Mouse (Mus musculus) naive thymus-derived CD4-positive, alpha-beta T cell, adult 2 months (primary cell): ENCODE data around the gene Mpv17l2.

Source experiments
- DNase-seq: peaks from one replicate; pipeline ENCODE4 v3.0.0-alpha.2; 2011; ENCODE audit warnings: low read depth

Gene Mpv17l2

DNA sequence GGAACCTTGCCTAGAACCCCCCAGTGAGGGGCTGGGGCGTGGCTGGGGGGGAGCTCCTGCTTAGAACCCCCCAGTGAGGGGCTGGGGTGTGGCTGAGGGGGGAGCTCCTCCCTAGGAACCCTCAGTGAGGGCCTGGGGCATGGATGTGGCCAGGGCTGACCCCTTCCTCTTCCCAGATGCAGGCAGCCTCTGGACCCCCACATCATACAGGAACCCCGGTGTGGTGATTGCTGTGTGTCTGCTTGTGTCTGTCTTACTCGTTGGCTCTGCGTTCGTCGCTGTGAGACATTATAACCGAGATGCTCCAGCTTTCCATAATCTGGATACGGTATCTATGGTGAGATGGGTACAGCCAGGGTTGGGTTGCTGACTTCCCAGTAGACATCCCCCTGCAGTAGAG is 39.1 kb downstream of the Mpv17l2 start:
- DNase-seq, result no peak

DNA sequence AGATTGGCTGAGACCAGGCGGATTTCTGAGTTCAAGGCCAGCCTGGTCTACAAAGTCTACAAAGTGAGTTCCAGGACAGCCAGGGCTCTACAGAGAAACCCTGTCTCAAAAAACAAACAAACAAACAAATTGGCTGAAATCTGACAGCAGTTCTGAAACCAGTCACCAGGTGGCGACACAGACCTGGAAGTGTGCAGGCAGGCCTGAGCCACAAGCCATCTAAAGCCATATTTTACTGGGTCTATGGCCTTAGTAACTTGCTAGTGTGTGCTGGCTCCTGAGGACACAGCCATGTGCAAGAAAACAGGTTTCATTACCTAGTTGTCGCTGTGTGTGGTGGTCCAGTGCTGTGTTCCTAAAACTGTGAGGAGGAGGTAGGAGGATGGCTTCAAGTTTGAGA is 40.0 kb downstream of the Mpv17l2 start:
- peak; percentile 90 for DNase-seq

DNA sequence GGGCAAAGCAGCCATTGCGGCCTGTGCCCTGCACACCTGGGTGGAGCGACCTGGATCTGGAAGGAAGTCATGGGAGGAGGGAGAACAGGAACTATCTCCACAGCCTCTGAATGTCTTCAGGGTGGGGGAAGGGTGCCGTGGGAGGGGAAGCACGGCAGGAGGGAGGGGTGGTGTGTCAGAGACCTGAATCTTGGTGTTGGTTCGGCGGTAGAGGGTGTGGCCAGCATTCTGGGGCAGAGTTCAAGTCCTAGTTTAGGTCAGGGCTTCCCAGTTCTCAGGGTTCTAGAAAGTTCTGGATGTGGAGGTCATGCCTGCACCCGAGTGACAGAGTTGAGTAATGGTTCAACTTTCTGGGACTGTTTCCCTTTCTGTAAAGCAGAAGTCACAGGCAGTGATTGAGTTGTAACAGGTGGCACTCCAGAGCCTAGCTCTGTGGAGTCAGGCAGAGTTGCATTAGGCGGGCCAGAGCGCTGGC is 40.9 kb downstream of the Mpv17l2 start:
- no peak for DNase-seq

DNA sequence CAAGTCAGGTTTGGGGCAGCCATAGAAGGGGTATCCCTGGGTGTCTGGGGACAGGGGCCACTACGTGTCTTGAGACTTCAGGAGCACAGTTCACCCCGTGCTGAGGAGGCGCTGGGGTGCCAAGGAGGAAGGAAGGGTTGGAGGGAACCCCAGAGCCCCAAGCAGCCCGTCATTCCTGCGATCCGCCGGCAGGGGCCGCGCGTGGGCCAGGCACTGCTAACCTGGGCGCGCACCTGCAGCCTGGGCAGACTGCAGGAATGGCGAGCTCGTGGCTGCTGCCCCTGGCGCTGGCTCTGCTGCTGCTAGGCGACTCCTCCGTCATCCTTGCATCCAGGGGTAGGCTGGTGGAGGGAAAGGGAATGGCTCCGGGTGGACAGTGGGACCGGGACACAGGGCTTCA is 42.4 kb downstream of the Mpv17l2 start, which contains the start of gene Gm3336:
Gene Gm3336 (plus strand): TSS at position 247 of the 400 bp plus-strand sequence.
- DNase-seq, result peak; percentile 85

DNA sequence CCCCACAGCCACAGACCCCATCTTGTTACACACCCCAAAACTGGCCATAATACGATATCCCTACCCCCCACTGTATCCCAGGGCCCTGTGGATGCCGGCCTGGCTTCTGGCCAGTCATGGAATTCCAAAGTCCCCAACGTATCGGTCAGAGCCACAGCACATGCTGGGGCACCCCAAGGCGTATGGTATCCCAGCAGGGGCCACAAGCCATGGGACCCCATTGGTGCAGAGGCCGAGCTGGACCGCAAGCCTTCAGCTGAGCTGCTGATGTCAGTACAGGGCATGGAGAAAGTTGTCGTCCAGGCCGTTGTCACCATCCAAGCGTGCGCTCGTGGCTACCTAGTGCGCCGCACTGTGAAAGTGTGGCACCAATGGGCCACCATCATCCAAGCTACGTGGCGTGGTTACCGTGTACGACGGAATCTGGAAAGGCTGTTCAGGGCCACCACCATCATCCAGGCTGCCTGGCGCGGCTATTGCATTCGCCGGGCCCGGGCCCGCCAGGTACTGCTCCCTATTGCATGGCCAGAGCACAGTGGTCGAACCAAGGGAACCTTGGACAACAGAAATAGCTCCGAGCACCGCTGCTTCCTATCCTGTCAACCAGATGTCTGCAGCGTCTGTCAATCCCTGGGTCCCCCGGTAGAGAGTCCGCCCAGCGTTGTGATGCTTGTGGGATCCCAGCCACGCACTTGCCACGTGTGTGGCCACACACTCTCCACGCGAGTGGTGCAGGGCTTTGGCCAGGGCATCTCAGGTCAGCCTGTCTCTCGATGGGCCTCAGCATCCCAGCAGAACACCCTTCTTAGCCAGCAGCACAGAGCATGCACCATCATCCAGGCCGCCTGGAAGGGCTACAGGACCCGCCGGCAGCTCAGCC is 44.0 kb downstream of the Mpv17l2 start:
- DNase-seq, result no peak

DNA sequence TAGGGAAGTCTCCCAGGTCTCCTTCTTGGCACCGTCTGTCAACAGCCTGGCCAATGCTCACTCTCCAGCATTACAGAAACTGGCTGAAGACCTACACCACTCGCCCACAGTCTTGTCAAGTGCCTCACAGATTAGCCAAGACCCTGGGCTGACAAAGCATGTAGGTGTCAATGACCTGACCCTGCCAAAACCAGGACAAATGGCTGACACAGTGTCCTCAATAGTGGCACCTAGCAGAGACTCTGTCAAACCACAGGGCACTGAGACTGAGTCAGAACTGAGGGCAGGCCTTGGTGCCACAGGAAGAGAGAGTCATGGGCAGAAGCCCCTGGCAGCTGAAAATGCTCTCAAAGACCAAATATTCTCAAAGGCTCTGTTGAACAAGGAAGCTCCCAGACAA is 45.7 kb downstream of the Mpv17l2 start:
- DNase-seq, result no peak

DNA sequence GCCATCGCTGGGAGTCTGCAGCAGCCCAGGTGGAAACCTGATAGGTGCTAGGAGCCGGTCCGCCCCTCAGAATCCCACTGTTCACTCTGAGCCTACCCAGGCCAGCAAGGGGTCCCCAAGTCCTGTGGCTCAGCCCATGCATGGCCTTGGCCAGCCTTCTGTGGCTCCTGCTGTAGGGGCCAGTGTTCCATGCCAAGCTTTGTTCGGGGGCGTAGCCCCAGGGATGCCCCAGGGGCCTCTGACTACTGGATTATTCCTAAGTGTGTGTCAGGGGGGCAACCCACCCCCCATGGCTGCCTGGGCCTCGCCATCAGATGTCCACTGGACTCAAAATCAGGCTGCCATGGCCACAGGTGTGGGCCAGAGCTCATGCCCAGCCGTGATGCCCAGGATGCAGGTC is 46.8 kb downstream of the Mpv17l2 start:
- DNase-seq, result no peak

DNA sequence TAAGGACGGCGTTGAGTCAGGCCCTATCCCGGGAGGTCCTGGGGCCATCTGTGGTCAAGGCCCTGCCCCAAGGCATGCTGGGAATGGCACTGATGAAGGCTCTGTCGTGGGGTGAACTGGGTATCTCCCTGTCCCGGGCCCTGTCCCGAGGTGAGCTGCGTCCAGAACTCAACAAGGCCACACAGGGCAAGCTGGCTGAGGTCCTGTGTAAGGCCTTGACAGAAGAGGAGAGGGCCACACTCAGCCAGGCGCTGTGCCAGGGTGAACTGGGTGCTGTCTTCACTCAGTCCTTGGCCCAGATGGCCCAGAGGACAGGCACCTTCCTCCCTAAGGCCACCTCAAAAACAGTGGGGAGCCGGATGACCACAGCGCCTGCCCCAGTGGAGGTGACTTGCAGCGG is 49.7 kb downstream of the Mpv17l2 start:
- DNase-seq, result no peak

DNA sequence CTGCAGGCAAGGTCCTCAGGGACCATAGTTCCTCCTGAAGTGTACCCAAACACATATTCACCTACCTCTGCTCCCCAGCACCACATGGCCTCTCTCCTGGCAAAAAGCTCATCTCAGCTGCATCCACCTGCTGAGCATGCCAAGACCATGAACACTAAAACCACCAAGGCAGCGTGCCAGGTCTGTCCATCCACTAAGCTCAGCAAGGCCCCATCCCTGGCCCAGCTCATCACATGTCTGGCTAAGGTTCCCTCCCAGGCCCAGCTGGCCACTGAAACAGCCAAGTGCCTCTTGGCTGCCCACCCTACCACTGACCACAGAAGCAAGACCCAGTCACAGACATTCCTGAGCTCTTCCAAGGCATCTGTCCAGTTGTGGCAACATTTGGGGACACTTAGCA is 50.5 kb downstream of the Mpv17l2 start:
- no peak for DNase-seq

DNA sequence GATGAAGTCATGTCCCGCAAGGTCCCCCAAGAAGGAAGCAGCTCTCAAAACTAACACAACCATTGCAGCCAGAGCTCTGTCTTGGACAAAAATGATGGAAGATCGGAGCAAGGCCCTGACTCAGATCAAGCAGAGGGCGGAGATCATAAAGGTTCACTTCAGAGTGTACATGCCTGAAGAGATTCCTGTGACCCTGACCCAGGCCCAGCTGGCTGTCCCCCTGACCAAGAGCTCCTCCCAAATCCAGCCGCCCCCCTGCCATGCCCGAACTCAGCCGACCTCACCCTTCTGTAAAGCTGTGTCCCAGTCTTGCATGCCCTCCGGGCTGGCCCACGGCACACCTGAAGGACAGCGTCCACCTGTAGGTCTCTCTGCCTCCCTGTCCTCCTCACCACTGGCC is 51.0 kb downstream of the Mpv17l2 start:
- no peak for DNase-seq
